Mouse (Mus musculus): ENCODE measurements at regions not wholly inside any gene's neighbourhood (a gene's known extent, or its start where the extent isn't known, plus 50 kb on each side); places are given as distances from the start of the nearest gene placed in this dataset.
A peak's percentile ranks its signal among the peaks of the same experiment; 100 is the strongest.

GRCm38 (mm10) chr15:63679984-63680925 is 164.7 kb downstream of the Gsdmc2 start:
- H3K4me3 ChIP-seq (ENCODE audit: low read depth, low read length) = no peak overlapping the region
- no peak overlapping the region for H3K4me2 ChIP-seq (ENCODE audit: low read depth, low read length)
- no peaks in the 10 kb centered on the region for H3K27me3 ChIP-seq (ENCODE audit: control insufficient read depth, insufficient read depth, low read length)
- no peak overlapping the region for H3K27ac ChIP-seq (replicated peaks; ENCODE audit: low read depth, low read length)
- no peaks in the 10 kb centered on the region for H3K4me1 ChIP-seq (ENCODE audit: control insufficient read depth, insufficient read depth, low read length)
- H3K9ac ChIP-seq (replicated peaks; ENCODE audit: low read length) = no peak overlapping the region
- DNase-seq (ENCODE audit: low spot score) (no peak), ATAC-seq (replicated peaks; ENCODE audit: insufficient number of reproducible peaks, low FRiP score, low TSS enrichment, low read depth) (no peak)
- H3K9me3 ChIP-seq (replicated peaks; ENCODE audit: control insufficient read depth, low read length) = no peaks in the 10 kb centered on the region
- 57% methylated on average over 3 of the region's 3 CpGs for WGBS
- H3K36me3 ChIP-seq (replicated peaks; ENCODE audit: control insufficient read depth, insufficient read depth, low read depth, low read length) = no peaks in the 10 kb centered on the region

DNA sequence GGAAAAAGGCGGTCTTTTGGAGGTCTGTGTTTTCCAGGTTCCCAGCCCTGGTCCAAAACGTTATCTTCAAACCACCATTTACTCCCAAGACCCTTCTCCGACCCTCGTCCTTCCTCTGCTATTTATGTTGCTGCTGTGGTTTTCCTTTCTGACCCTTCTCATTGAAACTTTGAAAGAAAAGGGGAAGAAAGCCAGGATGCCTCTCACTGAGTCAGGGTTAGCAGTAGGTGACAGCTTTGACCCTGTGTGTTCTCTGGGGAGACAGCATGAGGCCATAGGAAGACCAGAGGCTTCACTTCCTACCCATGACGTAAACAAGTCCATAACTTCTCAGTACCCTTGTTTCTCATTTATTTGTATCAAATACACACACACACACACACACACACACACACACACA is 166.1 kb downstream of the Gsdmc2 start:
- H3K4me2 ChIP-seq (ENCODE audit: low read depth, low read length) = no peak overlapping the region
- no peak for DNase-seq (ENCODE audit: low spot score)
- ATAC-seq (replicated peaks; ENCODE audit: insufficient number of reproducible peaks, low FRiP score, low TSS enrichment, low read depth) = no peak
- H3K9ac ChIP-seq (replicated peaks; ENCODE audit: low read length) = no peak overlapping the region
- WGBS = 79% methylated on average over 5 of the region's 5 CpGs
- no peaks in the 10 kb centered on the region for H3K9me3 ChIP-seq (replicated peaks; ENCODE audit: control insufficient read depth, low read length)
- H3K4me3 ChIP-seq (ENCODE audit: low read depth, low read length) = no peak overlapping the region
- no peak overlapping the region for H3K27ac ChIP-seq (replicated peaks; ENCODE audit: low read depth, low read length)
- H3K4me1 ChIP-seq (ENCODE audit: control insufficient read depth, insufficient read depth, low read length) = no peaks in the 10 kb centered on the region
- no peaks in the 10 kb centered on the region for H3K36me3 ChIP-seq (replicated peaks; ENCODE audit: control insufficient read depth, insufficient read depth, low read depth, low read length)
- no peaks in the 10 kb centered on the region for H3K27me3 ChIP-seq (ENCODE audit: control insufficient read depth, insufficient read depth, low read length)

- DNase-seq (ENCODE audit: low spot score) (peak; percentile 33), ATAC-seq (replicated peaks; ENCODE audit: insufficient number of reproducible peaks, low FRiP score, low TSS enrichment, low read depth) (no peak)
- H3K9me3 ChIP-seq (replicated peaks; ENCODE audit: control insufficient read depth, low read length) = no peaks in the 10 kb centered on the region
- no peak overlapping the region for H3K9ac ChIP-seq (replicated peaks; ENCODE audit: low read length)
- 26% methylated on average over 10 of the region's 10 CpGs for WGBS
- no peaks in the 10 kb centered on the region for H3K27me3 ChIP-seq (ENCODE audit: control insufficient read depth, insufficient read depth, low read length)
- H3K4me2 ChIP-seq (ENCODE audit: low read depth, low read length) = no peak overlapping the region
- no peaks in the 10 kb centered on the region for H3K4me1 ChIP-seq (ENCODE audit: control insufficient read depth, insufficient read depth, low read length)
- no peaks in the 10 kb centered on the region for H3K36me3 ChIP-seq (replicated peaks; ENCODE audit: control insufficient read depth, insufficient read depth, low read depth, low read length)
- 0 out of 2 replicates have a peak overlapping the region, but pooled peaks have one; percentile 9 for H3K27ac ChIP-seq (replicated peaks; ENCODE audit: low read depth, low read length)
- H3K4me3 ChIP-seq (ENCODE audit: low read depth, low read length) = no peak overlapping the region
Observed at GRCm38 (mm10) chr15:63675491-63676036, 169.4 kb downstream of the Gsdmc2 start.

DNA sequence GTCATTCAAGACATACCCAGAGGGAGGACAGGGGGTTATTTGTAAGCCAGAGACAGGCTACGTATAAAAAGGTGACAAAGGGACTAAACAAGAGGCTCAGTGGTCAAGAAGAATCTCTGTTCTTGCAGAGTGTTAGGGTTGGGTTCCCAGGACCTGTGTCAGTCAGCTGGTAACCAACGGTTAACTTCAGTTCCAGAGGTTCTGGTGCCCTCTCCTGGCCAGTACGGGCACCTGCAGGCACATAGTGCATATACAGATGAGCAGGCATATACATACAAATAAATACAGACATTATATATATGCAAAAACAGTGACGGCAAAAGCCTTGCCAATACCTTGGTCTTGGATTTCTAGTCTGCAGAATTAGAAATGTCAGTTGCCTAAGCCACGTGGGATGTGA is 170.6 kb downstream of the Gsdmc2 start:
- WGBS = 91% methylated on average over 5 of the region's 5 CpGs
- H3K9ac ChIP-seq (replicated peaks; ENCODE audit: low read length) = no peak overlapping the region
- H3K9me3 ChIP-seq (replicated peaks; ENCODE audit: control insufficient read depth, low read length) = no peaks in the 10 kb centered on the region
- H3K27me3 ChIP-seq (ENCODE audit: control insufficient read depth, insufficient read depth, low read length) = no peaks in the 10 kb centered on the region
- H3K4me2 ChIP-seq (ENCODE audit: low read depth, low read length) = no peak overlapping the region
- no peaks in the 10 kb centered on the region for H3K36me3 ChIP-seq (replicated peaks; ENCODE audit: control insufficient read depth, insufficient read depth, low read depth, low read length)
- no peaks in the 10 kb centered on the region for H3K4me1 ChIP-seq (ENCODE audit: control insufficient read depth, insufficient read depth, low read length)
- no peak overlapping the region for H3K27ac ChIP-seq (replicated peaks; ENCODE audit: low read depth, low read length)
- no peak overlapping the region for H3K4me3 ChIP-seq (ENCODE audit: low read depth, low read length)
- ATAC-seq (replicated peaks; ENCODE audit: insufficient number of reproducible peaks, low FRiP score, low TSS enrichment, low read depth) = no peak
- no peak for DNase-seq (ENCODE audit: low spot score)

DNA sequence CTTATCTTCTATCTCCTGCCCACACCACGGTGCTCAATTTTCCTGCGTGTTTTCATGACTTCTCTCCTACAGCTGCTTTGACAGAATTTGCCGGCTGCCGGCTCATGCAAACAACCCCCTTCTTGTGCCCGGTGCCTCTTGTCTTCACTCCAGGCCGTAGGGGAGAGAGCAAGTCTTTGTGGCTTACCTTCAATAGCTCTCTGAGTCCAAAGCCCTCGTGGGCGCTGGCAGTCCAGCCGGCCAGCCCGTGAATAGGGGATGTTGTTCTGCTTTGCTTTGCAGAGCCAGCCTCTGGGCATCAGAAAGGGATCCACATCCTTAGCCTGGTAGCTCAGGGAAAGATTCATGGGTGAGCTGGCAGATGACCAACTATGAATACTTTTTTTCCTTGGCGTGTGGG is 173.9 kb downstream of the Gsdmc2 start:
- no peak overlapping the region for H3K4me2 ChIP-seq (ENCODE audit: low read depth, low read length)
- no peaks in the 10 kb centered on the region for H3K4me1 ChIP-seq (ENCODE audit: control insufficient read depth, insufficient read depth, low read length)
- no peaks in the 10 kb centered on the region for H3K9me3 ChIP-seq (replicated peaks; ENCODE audit: control insufficient read depth, low read length)
- no peak for DNase-seq (ENCODE audit: low spot score)
- H3K4me3 ChIP-seq (ENCODE audit: low read depth, low read length) = no peak overlapping the region
- no peak overlapping the region for H3K9ac ChIP-seq (replicated peaks; ENCODE audit: low read length)
- H3K27me3 ChIP-seq (ENCODE audit: control insufficient read depth, insufficient read depth, low read length) = no peaks in the 10 kb centered on the region
- WGBS = 46% methylated on average over 11 of the region's 11 CpGs
- H3K27ac ChIP-seq (replicated peaks; ENCODE audit: low read depth, low read length) = no peak overlapping the region
- ATAC-seq (replicated peaks; ENCODE audit: insufficient number of reproducible peaks, low FRiP score, low TSS enrichment, low read depth) = no peak
- H3K36me3 ChIP-seq (replicated peaks; ENCODE audit: control insufficient read depth, insufficient read depth, low read depth, low read length) = no peaks in the 10 kb centered on the region

DNA sequence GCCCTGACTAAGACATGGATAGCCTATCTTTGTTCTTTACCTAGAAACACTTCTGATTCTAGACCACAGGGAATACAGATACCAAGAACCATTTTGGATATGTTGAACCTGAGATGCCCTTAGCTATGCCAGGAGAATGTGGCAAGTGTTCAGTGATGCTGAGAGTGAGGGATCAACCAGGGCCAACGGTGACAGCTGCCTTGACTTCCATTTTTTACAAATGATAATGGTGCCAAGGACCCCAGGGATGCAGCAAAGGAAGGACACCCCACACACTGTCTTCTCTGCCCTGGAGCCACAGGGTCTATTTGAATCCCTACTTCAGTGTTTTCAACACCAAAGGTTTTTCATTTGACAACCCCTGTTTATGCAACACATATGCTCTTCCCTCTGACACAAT is 174.4 kb downstream of the Gsdmc2 start:
- H3K27me3 ChIP-seq (ENCODE audit: control insufficient read depth, insufficient read depth, low read length) = no peaks in the 10 kb centered on the region
- H3K9me3 ChIP-seq (replicated peaks; ENCODE audit: control insufficient read depth, low read length) = no peaks in the 10 kb centered on the region
- 73% methylated on average over 1 of the region's 1 CpGs for WGBS
- no peak overlapping the region for H3K27ac ChIP-seq (replicated peaks; ENCODE audit: low read depth, low read length)
- no peaks in the 10 kb centered on the region for H3K4me1 ChIP-seq (ENCODE audit: control insufficient read depth, insufficient read depth, low read length)
- no peak overlapping the region for H3K4me2 ChIP-seq (ENCODE audit: low read depth, low read length)
- DNase-seq (ENCODE audit: low spot score) = no peak
- H3K4me3 ChIP-seq (ENCODE audit: low read depth, low read length) = no peak overlapping the region
- no peak overlapping the region for H3K9ac ChIP-seq (replicated peaks; ENCODE audit: low read length)
- no peak for ATAC-seq (replicated peaks; ENCODE audit: insufficient number of reproducible peaks, low FRiP score, low TSS enrichment, low read depth)
- H3K36me3 ChIP-seq (replicated peaks; ENCODE audit: control insufficient read depth, insufficient read depth, low read depth, low read length) = no peaks in the 10 kb centered on the region

DNA sequence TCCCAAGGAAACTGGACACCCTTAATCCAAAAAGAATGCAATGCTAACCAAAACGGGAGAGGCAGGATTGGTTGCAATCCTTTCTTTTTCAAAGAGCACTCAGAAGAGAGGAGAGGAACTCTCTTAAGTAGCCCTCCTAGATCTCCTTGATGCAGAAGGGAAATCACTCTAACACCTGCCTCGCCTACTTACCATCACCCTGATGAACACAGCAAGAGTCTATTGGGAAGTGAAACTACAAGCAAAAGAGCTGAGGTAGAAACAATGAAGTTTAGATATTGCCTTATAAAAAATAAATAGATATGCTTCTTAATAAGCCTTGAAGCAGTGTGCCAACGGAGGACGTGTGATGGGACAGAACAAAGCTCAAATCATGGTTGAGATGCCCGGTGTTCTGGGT is 177.4 kb downstream of the Gsdmc2 start:
- Histone ChIP-seq H3K9me3 (replicated peaks; ENCODE audit: control insufficient read depth, low read length) (no peaks in the 10 kb centered on the region), H3K27ac (replicated peaks; ENCODE audit: low read depth, low read length) (no peak overlapping the region), H3K4me1 (ENCODE audit: control insufficient read depth, insufficient read depth, low read length) (no peaks in the 10 kb centered on the region), H3K4me3 (ENCODE audit: low read depth, low read length) (no peak overlapping the region), H3K27me3 (ENCODE audit: control insufficient read depth, insufficient read depth, low read length) (no peaks in the 10 kb centered on the region), H3K4me2 (ENCODE audit: low read depth, low read length) (no peak overlapping the region), H3K36me3 (replicated peaks; ENCODE audit: control insufficient read depth, insufficient read depth, low read depth, low read length) (no peaks in the 10 kb centered on the region), H3K9ac (replicated peaks; ENCODE audit: low read length) (no peak overlapping the region)
- 81% methylated on average over 5 of the region's 5 CpGs for WGBS
- ATAC-seq (replicated peaks; ENCODE audit: insufficient number of reproducible peaks, low FRiP score, low TSS enrichment, low read depth) (no peak), DNase-seq (ENCODE audit: low spot score) (no peak)

DNA sequence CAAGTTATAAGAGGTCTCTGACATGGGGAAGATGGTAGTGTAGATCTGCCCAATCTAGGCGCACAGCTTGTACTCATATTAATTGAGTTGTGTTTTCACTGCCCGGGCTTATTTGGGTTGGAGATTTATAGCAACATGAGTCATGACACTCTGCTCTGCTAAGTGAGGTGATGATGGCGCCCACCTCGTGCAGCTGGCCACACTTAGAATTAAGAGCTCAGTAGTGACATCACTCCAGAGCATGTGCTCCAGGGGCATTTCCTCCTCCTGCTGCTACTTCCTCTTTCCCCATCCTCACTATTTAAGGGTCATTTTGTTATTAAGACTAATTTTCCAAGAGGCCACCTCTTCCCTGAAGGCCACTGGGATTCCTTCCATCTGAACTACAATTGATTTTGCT is 179.5 kb downstream of the Gsdmc2 start:
- H3K36me3 ChIP-seq (replicated peaks; ENCODE audit: control insufficient read depth, insufficient read depth, low read depth, low read length) = no peaks in the 10 kb centered on the region
- H3K4me2 ChIP-seq (ENCODE audit: low read depth, low read length) = no peak overlapping the region
- 78% methylated on average over 4 of the region's 4 CpGs for WGBS
- no peak overlapping the region for H3K4me3 ChIP-seq (ENCODE audit: low read depth, low read length)
- H3K27ac ChIP-seq (replicated peaks; ENCODE audit: low read depth, low read length) = no peak overlapping the region
- no peak for DNase-seq (ENCODE audit: low spot score)
- H3K9ac ChIP-seq (replicated peaks; ENCODE audit: low read length) = no peak overlapping the region
- no peak for ATAC-seq (replicated peaks; ENCODE audit: insufficient number of reproducible peaks, low FRiP score, low TSS enrichment, low read depth)
- no peaks in the 10 kb centered on the region for H3K27me3 ChIP-seq (ENCODE audit: control insufficient read depth, insufficient read depth, low read length)
- no peaks in the 10 kb centered on the region for H3K4me1 ChIP-seq (ENCODE audit: control insufficient read depth, insufficient read depth, low read length)
- no peaks in the 10 kb centered on the region for H3K9me3 ChIP-seq (replicated peaks; ENCODE audit: control insufficient read depth, low read length)

Measured in embryonic facial prominence, embryonic 11.5 days (tissue).